Comparison of ENCODE assay signal across 8 mouse cellular contexts in the genomic region with DNA sequence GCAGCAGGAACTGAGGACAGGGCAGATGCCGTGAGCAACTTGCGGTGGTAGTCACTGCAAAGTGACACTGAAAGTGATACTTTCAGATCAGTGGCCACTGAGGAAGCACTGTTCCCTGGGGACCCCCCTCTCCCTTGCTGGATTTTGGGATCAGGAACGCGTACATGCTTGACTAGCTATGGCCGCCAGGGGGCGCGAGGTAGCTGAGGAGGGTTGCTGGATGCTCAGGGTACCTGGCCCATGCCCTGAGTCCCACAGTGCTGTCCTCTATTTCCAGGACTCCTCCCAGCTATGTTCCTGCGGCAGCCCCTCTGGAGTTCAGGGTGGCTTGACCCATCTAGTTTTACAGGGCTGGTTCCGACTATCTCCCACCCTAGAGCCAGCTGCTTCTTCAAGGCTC. TPM values are rescaled to one million over a fixed set of nuclear protein-coding genes. Genes with fewer than 3 reads are reported as not detected.
DNase-seq lines count a peak whose midpoint lies in the region; ATAC-seq and TF ChIP-seq lines count a peak whose summit lies in the region.

No protein-coding gene starts in this region.

- no peak overlapping the region for H3K4me2 ChIP-seq in hindbrain, embryonic 14.5 days (replicated peaks)
- no peak overlapping the region for H3K4me2 ChIP-seq in midbrain, embryonic 12.5 days (replicated peaks)

- intact Hi-C loops in gastrocnemius, adult 2 months (cut with DNase I): loop anchor here (1.0 to 5.0 kb wide), 2 partner anchors 50 to 100 kb away; no protein-coding TSS in a partner anchor
- intact Hi-C loops in left cerebral cortex, postnatal 14 days (cut with DNase I): loop anchor here (1.0 kb wide), 1 partner anchor 100 kb away; no protein-coding TSS in a partner anchor

- TF ChIP-seq CTCF in gastrocnemius, adult 2 months (IDR thresholded peaks at IDR 0.05): peak; percentile 96

- no peak overlapping the region for H3K9ac ChIP-seq in hindbrain, embryonic 14.5 days
- no peak overlapping the region for H3K9ac ChIP-seq in midbrain, embryonic 12.5 days (replicated peaks)

- 19% methylated on average over 9 of the region's 9 CpGs for WGBS in hindbrain, embryonic 14.5 days
- 19% methylated on average over 9 of the region's 9 CpGs for WGBS in midbrain, embryonic 12.5 days

- 0 out of 2 replicates have a peak overlapping the region, but pooled peaks have one; percentile 13 for H3K27ac ChIP-seq in gastrocnemius, adult 2 months
- no peak overlapping the region for H3K27ac ChIP-seq in hindbrain, embryonic 14.5 days
- H3K27ac ChIP-seq in midbrain, embryonic 12.5 days (replicated peaks): no peak overlapping the region

- no peaks in the 10 kb centered on the region; the same call in 1 of the 2 replicates for H3K9me3 ChIP-seq in hindbrain, embryonic 14.5 days (ENCODE audit: control insufficient read depth, low read length)
- H3K9me3 ChIP-seq in midbrain, embryonic 12.5 days: 0 out of 2 replicates have a peak, but pooled peaks cover 4% of the 10 kb centered on the region

- peak; percentile 74 to 91 for DNase-seq in adrenal gland, adult (ENCODE audit: inconsistent age in 2 of 2, low spot score in 1 of 2)
- DNase-seq in cerebellum, postnatal 25 days: peak; percentile 70 to 81
- DNase-seq in gastrocnemius, adult 2 months: peak; percentile 88
- peak; percentile 72 for DNase-seq in hindbrain, embryonic 14.5 days (ENCODE audit: low spot score)
- peak; percentile 41 to 60 for DNase-seq in left cerebral cortex, postnatal 14 days (ENCODE audit: low spot score in 2 of 2)
- DNase-seq in spleen, adult 12 weeks (ENCODE audit: low spot score): peak; percentile 52
- DNase-seq in yolk sac, embryonic 10.5 days (ENCODE audit: low spot score): peak; percentile 32

- H3K36me3 ChIP-seq in hindbrain, embryonic 14.5 days (replicated peaks; ENCODE audit: control insufficient read depth, insufficient read depth): peaks cover 6% of the 10 kb centered on the region
- H3K36me3 ChIP-seq in midbrain, embryonic 12.5 days: peaks cover 21% of the 10 kb centered on the region

- H3K27me3 ChIP-seq in hindbrain, embryonic 14.5 days (ENCODE audit: control insufficient read depth, insufficient read depth, low read length): no peaks in the 10 kb centered on the region
- no peaks in the 10 kb centered on the region for H3K27me3 ChIP-seq in midbrain, embryonic 12.5 days

- H3K4me1 ChIP-seq in hindbrain, embryonic 14.5 days (replicated peaks; ENCODE audit: control insufficient read depth, insufficient read depth, low read length): no peaks in the 10 kb centered on the region
- no peaks in the 10 kb centered on the region for H3K4me1 ChIP-seq in midbrain, embryonic 12.5 days

- peak; percentile 68; the same call in 1 of the 2 replicates for ATAC-seq in hindbrain, embryonic 14.5 days (ENCODE audit: low FRiP score)
- peak; percentile 54; the same call in 1 of the 2 replicates for ATAC-seq in midbrain, embryonic 12.5 days (ENCODE audit: low FRiP score, low read depth)

- no peak overlapping the region for H3K4me3 ChIP-seq in gastrocnemius, adult 2 months
- no peak overlapping the region for H3K4me3 ChIP-seq in hindbrain, embryonic 14.5 days (replicated peaks; ENCODE audit: low read length)
- no peak overlapping the region for H3K4me3 ChIP-seq in midbrain, embryonic 12.5 days

RNA-seq across cellular contexts. Expression of a gene that starts 17.8 kb away (rescaled TPM):
- under 1 TPM; 0.46 to 0.59 TPM for total RNA-seq in gastrocnemius, adult 2 months (2021)
- 9.3 and 13.3 TPM in 2 replicates for polyA plus RNA-seq in hindbrain, embryonic 14.5 days (2014; fragmentation: Nextera tagmentation; extraction: Ambion mirVana)
- total RNA-seq in left cerebral cortex, postnatal 14 days (2021): 1 to 10 TPM; 4.1 to 5.4 TPM
- polyA plus RNA-seq in midbrain, embryonic 12.5 days (2016; fragmentation: Nextera tagmentation; extraction: Ambion mirVana): 3.4 and 5.4 TPM in 2 replicates

Comparison
In these comparisons a context has a peak if more than half of its experiments do, and no peak if none do; other contexts are left out.
1. DNase-seq: peak in every context shown above with its lines; median percentile 88 in gastrocnemius, adult 2 months; 82 in adrenal gland, adult; 76 in cerebellum, postnatal 25 days; 72 in hindbrain, embryonic 14.5 days; 52 in spleen, adult 12 weeks; 50 in left cerebral cortex, postnatal 14 days; 32 in yolk sac, embryonic 10.5 days.